Mouse (Mus musculus) heart, embryonic 11.5 days (tissue): ENCODE results near the gene Kcnj12. TPM values are rescaled to one million over a fixed set of nuclear protein-coding genes. Genes with fewer than 3 reads are reported as not detected.

Source experiments
- ATAC-seq: fragments of 200-750 bp; cut with Nextera tagmentation; replicated peaks from 2 replicates; pipeline ENCODE4 v1.8.0; 2017; ENCODE audit warnings: moderate library complexity; ENCODE audit not compliant: insufficient number of reproducible peaks, low FRiP score, low TSS enrichment
- H3K27ac ChIP-seq: fragments of 300-500 bp; sonication (generic); 2 replicates; pipeline ENCODE4 v1.5.1; 2014; ENCODE audit warnings: mild to moderate bottlenecking, low read depth, low read length
- H3K27me3 ChIP-seq: fragments of 300-500 bp; sonication (generic); 2 replicates; pipeline ENCODE4 v1.6.1; 2014; ENCODE audit warnings: mild to moderate bottlenecking, low read length, mixed read lengths; ENCODE audit not compliant: control insufficient read depth, insufficient read depth
- H3K36me3 ChIP-seq: fragments of 300-500 bp; sonication (generic); 2 replicates; pipeline ENCODE4 v1.6.1; 2014; ENCODE audit warnings: mild to moderate bottlenecking, low read length, moderate library complexity, mixed read lengths; ENCODE audit not compliant: control insufficient read depth, insufficient read depth
- H3K4me1 ChIP-seq: fragments of 300-500 bp; sonication (generic); 2 replicates; pipeline ENCODE4 v1.6.1; 2014; ENCODE audit warnings: low read length; ENCODE audit not compliant: control insufficient read depth, insufficient read depth
- H3K4me2 ChIP-seq: fragments of 300-500 bp; sonication (generic); 2 replicates; pipeline ENCODE4 v1.6.1; 2014; ENCODE audit warnings: mild to moderate bottlenecking, moderate library complexity
- H3K4me3 ChIP-seq: fragments of 300-500 bp; sonication (generic); 2 replicates; pipeline ENCODE4 v1.5.1; 2014; ENCODE audit warnings: low read depth, low read length
- H3K9ac ChIP-seq: fragments of 300-500 bp; sonication (generic); 2 replicates; pipeline ENCODE4 v1.6.1; 2014; ENCODE audit warnings: mild to moderate bottlenecking, low read depth, low read length, moderate library complexity
- H3K9me3 ChIP-seq: fragments of 300-500 bp; sonication (generic); replicated peaks from 2 replicates; pipeline ENCODE4 v1.6.1; 2016; ENCODE audit warnings: low read length; ENCODE audit not compliant: control insufficient read depth
- WGBS: fragments of 180-500 bp; shearing (Covaris S2); extraction: QIAGEN DNeasy Blood & Tissue Kit; methylation state at CpG from one replicate; pipeline ENCODE4 v1.1.7; 2014; ENCODE audit not compliant: insufficient replicate concordance; 5-methylcytosine and 5-hydroxymethylcytosine counted together
- polyA plus RNA-seq: library from polyadenylated mRNA; unstranded; fragments of >200 nt; fragmentation: Nextera tagmentation; extraction: Ambion mirVana; gene quantifications from 2 replicates; pipeline ENCODE4 v1.2.1, GENCODE M21; 2014

Kcnj12 gene
- polyA plus RNA-seq, 1 experiment from 2014 or later: 2.0 TPM

GRCm38 (mm10) chr11:61104241-61104901, 82.0 kb downstream of the Kcnj12 start:
- no peak overlapping the region for H3K4me3 ChIP-seq
- no peak overlapping the region for H3K27ac ChIP-seq
- no peaks in the 10 kb centered on the region for H3K9me3 ChIP-seq
- H3K27me3 ChIP-seq: no peaks in the 10 kb centered on the region
- no peaks in the 10 kb centered on the region for H3K36me3 ChIP-seq
- H3K4me2 ChIP-seq: peak overlapping the region; percentile 35; the same call in 1 of the 2 replicates
- H3K9ac ChIP-seq: no peak overlapping the region; the same call in 1 of the 2 replicates
- peak; percentile 61; the same call in 1 of the 2 replicates for ATAC-seq
- WGBS: 19% methylated on average over 20 of the region's 20 CpGs
- peaks cover 2% of the 10 kb centered on the region; the same call in 1 of the 2 replicates for H3K4me1 ChIP-seq

DNA sequence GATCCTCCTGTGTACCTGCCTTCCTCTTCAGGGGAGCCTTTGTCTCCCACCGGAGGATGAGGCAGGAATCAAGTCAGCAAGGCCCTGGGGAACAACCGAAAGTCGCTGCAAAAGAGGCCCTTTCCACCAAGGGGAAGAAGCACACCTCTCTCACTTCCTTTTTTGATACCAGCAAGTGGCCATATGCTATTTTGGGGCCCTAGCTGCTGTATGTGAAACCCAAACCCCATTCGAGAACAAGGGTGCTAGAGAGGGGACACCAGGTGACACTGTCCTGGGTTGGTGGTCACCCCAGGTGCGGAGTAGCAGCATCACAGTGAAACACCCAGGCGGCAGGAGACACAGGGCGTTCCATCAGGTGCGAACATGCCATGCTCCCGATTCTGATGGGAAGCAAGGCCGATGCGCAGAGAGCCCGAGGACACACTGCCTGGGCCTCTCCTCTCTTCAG, 86.6 kb downstream of the Kcnj12 start:
- Histone ChIP-seq H3K4me1 (peaks cover 2% of the 10 kb centered on the region; the same call in 1 of the 2 replicates), H3K4me3 (no peak overlapping the region), H3K27me3 (no peaks in the 10 kb centered on the region), H3K9me3 (no peaks in the 10 kb centered on the region), H3K36me3 (no peaks in the 10 kb centered on the region), H3K27ac (no peak overlapping the region), H3K4me2 (no peak overlapping the region), H3K9ac (0 out of 2 replicates have a peak overlapping the region, but pooled peaks have one; percentile 16)
- no peak for ATAC-seq
- 80% methylated on average over 12 of the region's 12 CpGs for WGBS

GRCm38 (mm10) chr11:61109707-61110106, 87.3 kb downstream of the Kcnj12 start:
- Histone ChIP-seq H3K9me3 (no peaks in the 10 kb centered on the region), H3K4me3 (no peak overlapping the region), H3K4me1 (no peaks in the 10 kb centered on the region; the same call in 1 of the 2 replicates), H3K27ac (no peak overlapping the region), H3K27me3 (no peaks in the 10 kb centered on the region), H3K36me3 (no peaks in the 10 kb centered on the region), H3K9ac (no peak overlapping the region), H3K4me2 (no peak overlapping the region)
- whole genome bisulfite sequencing: 79% methylated on average over 6 of the region's 6 CpGs
- no peak for ATAC-seq

- no peaks in the 10 kb centered on the region for H3K36me3 ChIP-seq
- H3K27me3 ChIP-seq: no peaks in the 10 kb centered on the region
- no peak overlapping the region for H3K27ac ChIP-seq
- no peak overlapping the region for H3K4me3 ChIP-seq
- H3K4me1 ChIP-seq: no peaks in the 10 kb centered on the region; the same call in 1 of the 2 replicates
- H3K4me2 ChIP-seq: no peak overlapping the region
- WGBS: 67% methylated on average over 10 of the region's 10 CpGs
- ATAC-seq: no peak
- H3K9ac ChIP-seq: no peak overlapping the region
- H3K9me3 ChIP-seq: no peaks in the 10 kb centered on the region
Observed at GRCm38 (mm10) chr11:61110113-61110512, 87.7 kb downstream of the Kcnj12 start.

- ATAC-seq: no peak
Observed at GRCm38 (mm10) chr11:61110928-61111327, 88.6 kb downstream of the Kcnj12 start.

DNA sequence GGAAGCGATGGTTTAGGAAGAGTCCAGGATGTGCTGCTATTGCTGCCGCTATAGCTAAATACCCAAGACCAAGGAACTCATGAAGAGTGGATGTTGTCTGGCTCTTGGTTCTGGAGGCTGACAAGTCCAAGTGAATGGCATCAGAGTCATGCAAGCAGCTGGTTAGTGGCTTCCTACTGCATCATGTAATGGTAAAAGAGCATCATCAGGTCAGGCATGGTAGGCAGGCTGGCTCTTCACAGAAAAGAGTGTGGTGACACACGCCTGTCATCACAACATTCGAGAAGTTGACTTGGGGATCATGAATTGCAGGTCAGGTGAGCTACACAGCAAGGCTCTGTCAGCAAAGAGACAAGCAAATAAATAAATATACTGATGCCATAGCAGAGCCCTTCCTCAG, 89.1 kb downstream of the Kcnj12 start:
- H3K36me3 ChIP-seq: no peaks in the 10 kb centered on the region
- no peak for ATAC-seq
- 75% methylated on average over 4 of the region's 4 CpGs for WGBS
- H3K4me3 ChIP-seq: no peak overlapping the region
- H3K4me1 ChIP-seq: peaks cover 2% of the 10 kb centered on the region; the same call in 1 of the 2 replicates
- no peak overlapping the region for H3K9ac ChIP-seq
- no peaks in the 10 kb centered on the region for H3K27me3 ChIP-seq
- no peak overlapping the region for H3K27ac ChIP-seq
- H3K4me2 ChIP-seq: no peak overlapping the region
- H3K9me3 ChIP-seq: no peaks in the 10 kb centered on the region

More at GRCm38 (mm10) chr11:61110928-61111327, 88.6 kb downstream of the Kcnj12 start:
- Histone ChIP-seq H3K4me2 (no peak overlapping the region), H3K27me3 (no peaks in the 10 kb centered on the region), H3K9me3 (no peaks in the 10 kb centered on the region), H3K36me3 (no peaks in the 10 kb centered on the region), H3K9ac (no peak overlapping the region), H3K27ac (no peak overlapping the region), H3K4me3 (no peak overlapping the region), H3K4me1 (peaks cover 2% of the 10 kb centered on the region; the same call in 1 of the 2 replicates)
- 46% methylated on average over 1 of the region's 1 CpGs for WGBS

DNA sequence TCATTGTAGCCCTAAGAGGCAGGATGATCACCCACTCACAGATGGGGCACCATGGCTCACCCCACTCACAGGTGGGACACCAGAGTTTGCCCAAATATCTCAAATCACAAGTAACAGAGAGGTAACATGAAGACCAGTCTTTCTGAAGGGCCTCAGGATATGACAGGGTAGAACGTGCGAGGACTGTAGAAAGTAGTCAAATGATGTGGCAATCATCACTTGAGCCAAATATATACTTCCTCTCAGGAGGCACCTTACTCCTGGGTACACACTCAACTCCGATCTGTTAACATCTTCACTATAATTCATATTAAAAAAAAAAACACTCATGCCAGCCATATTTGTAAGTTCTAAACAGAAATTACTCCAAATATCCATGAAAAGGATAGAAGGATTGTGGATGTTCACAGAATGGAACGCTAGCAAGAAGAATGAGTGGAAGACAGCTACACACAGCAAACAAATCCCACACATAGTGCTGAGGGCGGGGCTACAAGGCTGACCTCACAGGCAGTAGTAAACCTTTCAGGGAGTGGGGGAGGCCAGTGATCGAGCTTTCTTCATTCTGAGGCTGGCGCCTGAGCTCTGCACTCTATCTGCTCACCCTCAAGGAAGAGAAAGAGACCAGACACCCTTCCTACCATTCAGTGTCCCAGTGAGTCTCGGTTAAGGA, 90.1 kb downstream of the Kcnj12 start:
- H3K9ac ChIP-seq: no peak overlapping the region
- H3K4me2 ChIP-seq: no peak overlapping the region
- no peak overlapping the region for H3K4me3 ChIP-seq
- H3K36me3 ChIP-seq: no peaks in the 10 kb centered on the region
- no peak overlapping the region for H3K27ac ChIP-seq
- H3K9me3 ChIP-seq: no peaks in the 10 kb centered on the region
- ATAC-seq: no peak
- H3K27me3 ChIP-seq: no peaks in the 10 kb centered on the region
- WGBS: 70% methylated on average over 8 of the region's 8 CpGs
- H3K4me1 ChIP-seq: peaks cover 2% of the 10 kb centered on the region; the same call in 1 of the 2 replicates

- 57% methylated on average over 8 of the region's 8 CpGs for WGBS
- Histone ChIP-seq H3K27ac (no peak overlapping the region), H3K27me3 (no peaks in the 10 kb centered on the region), H3K9ac (no peak overlapping the region), H3K9me3 (no peaks in the 10 kb centered on the region), H3K36me3 (no peaks in the 10 kb centered on the region), H3K4me2 (no peak overlapping the region), H3K4me3 (no peak overlapping the region), H3K4me1 (0 out of 2 replicates have a peak, but pooled peaks cover 2% of the 10 kb centered on the region)
- ATAC-seq: no peak
Observed at GRCm38 (mm10) chr11:61116226-61116625, 93.9 kb downstream of the Kcnj12 start.
